Mouse (Mus musculus) urinary bladder, postnatal 14 days (tissue): ENCODE results near the gene Cldn7.

Source experiments
- DNase-seq: peaks from one replicate; pipeline ENCODE4 v3.0.0; 2021; ENCODE audit warnings: low spot score

Gene Cldn7

DNA sequence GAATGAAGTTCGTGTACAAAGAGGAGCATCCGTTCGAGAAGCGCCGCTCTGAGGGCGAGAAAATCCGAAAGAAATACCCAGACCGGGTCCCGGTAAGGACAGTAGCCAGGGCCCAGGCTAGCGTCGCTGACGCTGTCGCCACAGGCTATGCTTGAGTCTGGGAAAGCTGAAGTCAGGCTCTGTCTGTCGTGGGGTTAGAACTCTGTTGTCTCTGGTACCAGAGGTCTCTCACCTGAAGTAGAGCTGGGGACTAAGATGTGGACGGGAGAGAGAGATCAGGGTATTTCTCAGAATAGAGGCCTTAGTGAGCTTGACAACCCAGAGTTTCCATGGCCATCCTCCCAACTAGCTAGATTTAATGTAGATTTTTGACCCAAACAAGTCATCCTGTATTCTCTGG is 27.1 kb downstream of the Cldn7 start:
- DNase-seq, result no peak

DNA sequence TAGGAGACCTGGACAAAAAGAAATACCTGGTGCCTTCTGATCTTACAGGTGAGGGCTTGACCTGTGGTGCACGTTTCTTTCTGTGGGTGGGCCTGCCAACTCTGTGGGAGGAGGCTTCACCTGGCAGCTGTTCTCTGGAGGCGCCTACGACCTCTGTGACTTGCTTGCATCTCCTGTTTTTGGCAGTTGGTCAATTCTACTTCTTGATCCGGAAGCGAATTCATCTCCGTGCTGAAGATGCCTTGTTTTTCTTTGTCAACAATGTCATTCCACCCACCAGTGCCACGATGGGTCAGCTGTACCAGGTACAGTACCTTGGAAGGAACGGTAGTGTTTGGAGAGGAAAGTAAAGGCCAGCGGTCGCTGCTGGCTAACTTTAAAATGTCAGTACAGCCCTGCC is 27.8 kb downstream of the Cldn7 start:
- DNase-seq, result no peak

DNA sequence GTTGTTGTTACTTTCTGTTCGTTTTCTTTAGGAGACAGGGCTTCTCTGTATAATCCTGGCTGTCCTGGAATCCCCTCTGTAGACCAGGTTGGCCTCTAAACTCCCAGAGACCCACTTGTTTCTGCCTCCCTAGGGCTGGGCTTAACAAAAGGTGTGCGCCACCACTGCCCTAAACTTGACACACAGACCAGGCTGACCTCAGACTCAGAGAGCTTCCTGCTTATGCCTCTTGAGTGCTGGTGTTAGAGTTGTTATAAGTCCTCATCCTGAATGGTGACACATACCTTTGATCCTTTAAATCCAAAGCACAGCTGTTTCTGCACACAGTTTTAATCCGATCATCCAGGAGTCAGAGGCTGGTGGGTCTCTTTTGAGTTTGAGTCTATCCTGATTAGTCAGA is 28.4 kb downstream of the Cldn7 start:
- DNase-seq, result no peak

- DNase-seq, result no peak
Measured at GRCm38 (mm10) chr11:69994401-69995090, 30.0 kb downstream of the Cldn7 start.

DNA sequence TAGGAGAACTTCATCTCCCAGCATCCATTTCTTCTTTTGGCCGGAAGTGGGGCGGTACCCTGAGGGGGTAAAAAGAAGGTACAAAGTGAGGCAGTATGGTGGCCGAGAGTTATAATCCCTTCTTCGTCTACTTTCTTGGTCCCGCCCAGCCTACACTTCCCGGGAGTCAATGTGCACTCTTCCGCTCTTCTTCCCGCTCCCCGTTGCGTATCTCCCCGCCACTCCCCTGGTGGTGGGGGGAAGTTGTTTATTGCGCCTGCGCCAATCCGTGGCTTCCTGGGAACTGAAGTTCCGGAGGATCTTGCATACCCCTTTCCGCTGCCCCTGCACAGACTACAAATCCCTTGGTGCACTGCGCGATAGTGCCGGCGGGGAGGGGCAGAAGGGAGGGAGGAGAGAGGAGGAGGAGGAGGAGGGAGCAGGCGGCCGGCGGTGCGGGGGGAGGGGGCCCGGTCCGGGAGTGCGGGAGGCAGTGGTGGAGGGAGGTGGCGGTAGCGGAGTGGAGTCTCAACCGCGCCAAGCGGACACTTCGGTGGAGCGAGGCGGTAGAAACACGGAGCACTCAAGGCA is 30.9 kb downstream of the Cldn7 start, which contains the start of gene Phf23:
Gene Phf23, plus strand, starts transcription at position 387 of the 570 bp plus-strand sequence.
- DNase-seq, result peak; percentile 98

DNA sequence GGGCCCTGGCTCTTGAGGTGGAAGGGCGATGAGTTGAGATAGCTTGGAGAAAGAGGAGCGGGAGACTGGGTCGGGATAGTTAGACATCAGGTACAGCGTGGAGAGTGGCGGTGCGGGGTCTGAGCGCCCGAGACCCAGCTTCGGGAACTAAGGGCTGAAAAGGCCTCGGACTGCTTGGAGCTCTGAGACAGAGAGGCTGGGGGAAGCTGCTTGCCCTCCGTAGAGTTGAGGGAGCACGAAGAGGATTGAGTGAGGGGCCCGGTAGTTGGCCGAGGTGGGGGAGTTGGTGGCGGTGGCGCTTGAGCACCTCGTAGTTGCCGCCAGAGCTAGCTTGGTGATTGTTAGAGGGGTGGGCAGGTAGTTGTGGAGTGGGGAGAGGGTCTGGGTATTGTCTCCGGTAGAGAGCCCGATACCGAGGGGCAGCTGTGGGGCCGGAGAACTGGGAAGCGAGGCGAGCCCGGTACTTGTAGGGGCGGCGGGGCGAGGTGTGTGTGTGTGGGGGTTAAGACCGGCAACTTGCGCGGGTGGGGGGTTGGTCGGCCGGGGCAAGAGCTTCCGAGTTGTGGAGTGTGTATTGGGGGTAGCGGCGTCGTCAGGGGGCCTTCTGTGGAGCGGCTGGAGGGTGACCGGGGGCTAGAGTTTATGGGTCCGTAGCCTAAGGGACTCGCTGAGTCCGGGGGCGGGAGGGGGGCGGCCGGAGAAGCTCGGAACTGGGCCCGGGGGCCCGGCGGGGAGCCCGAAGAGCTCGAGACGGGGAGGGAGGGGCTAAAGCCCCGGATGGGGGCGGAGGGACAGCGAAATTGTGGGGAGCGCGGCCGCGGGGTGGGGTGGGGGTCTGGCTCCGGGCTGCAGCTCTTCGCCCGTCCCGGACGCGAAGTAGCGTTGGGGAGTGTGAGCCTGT is 31.8 kb downstream of the Cldn7 start:
- peak; percentile 64 for DNase-seq

GRCm38 (mm10) chr11:69997070-69997509 is 32.5 kb downstream of the Cldn7 start:
- DNase-seq, result peak; percentile 93

DNA sequence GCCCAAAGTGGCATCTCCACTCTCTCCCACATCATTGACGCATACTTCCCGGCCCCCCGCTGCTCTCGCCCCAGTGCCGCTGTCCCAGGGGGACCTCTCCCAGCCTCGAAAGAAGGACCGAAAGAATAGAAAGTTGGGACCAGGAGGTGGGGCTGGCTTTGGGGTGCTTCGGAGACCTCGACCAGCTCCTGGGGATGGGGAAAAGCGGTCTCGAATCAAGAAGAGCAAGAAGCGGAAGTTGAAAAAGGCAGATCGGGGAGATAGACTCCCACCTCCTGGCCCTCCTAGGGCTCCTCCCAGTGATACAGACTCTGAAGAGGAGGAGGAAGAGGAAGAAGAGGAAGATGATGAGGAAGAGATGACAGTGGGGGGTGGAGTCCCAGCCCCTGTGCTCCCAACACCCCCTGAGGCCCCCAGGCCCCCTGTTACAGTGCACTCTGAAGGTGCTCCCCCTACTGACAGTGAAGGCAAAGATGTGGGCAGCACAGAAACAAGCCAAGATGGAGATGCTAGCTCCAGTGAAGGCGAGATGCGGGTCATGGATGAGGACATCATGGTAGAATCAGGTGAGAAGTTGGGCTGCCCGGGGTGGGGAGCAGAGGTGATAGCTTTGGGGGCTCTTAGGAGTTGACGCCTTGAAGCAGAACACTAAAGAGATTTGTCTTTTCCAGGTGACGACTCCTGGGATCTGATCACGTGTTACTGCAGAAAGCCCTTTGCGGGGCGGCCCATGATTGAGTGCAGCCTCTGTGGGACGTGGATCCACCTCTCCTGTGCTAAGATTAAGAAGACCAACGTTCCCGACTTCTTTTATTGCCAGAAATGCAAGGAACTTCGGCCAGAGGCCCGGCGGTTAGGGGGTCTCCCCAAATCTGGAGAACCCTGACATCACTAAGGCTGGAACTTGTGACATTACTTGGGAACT is 34.2 kb downstream of the Cldn7 start:
- no peak for DNase-seq

- DNase-seq, result no peak
Measured at GRCm38 (mm10) chr11:69999666-70000065, 35.1 kb downstream of the Cldn7 start.

GRCm38 (mm10) chr11:70000396-70000898 is 35.9 kb downstream of the Cldn7 start, which contains the start of gene Dvl2:
Gene Dvl2, plus strand, starts transcription at chr11:70000595.
- DNase-seq, result peak; percentile 93

GRCm38 (mm10) chr11:70001159-70001558 is 36.6 kb downstream of the Cldn7 start:
- no peak for DNase-seq

GRCm38 (mm10) chr11:70001865-70002264 is 37.3 kb downstream of the Cldn7 start:
- peak; percentile 46 for DNase-seq

DNA sequence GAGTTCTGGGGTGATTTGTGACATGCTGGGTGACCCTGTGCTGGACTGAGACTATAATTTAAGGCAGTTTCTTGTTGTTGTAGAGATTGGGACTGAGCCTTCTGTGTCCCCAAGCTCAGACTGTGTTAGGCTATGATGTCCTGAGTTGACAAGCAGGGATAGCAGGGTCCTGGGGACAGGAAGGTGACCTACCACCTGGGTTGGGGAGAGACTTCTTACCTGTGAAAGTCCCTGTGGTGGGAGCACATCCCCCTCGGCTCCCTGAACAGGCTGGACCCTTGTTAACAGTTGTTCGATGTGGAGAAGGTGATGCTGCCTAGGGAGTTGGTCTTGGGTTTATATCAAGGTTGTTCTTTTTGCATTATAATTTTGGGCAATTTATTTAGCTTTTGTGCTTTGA is 37.9 kb downstream of the Cldn7 start:
- DNase-seq, result no peak

- DNase-seq, result no peak
Measured at GRCm38 (mm10) chr11:70005521-70005920, 40.9 kb downstream of the Cldn7 start.

DNA sequence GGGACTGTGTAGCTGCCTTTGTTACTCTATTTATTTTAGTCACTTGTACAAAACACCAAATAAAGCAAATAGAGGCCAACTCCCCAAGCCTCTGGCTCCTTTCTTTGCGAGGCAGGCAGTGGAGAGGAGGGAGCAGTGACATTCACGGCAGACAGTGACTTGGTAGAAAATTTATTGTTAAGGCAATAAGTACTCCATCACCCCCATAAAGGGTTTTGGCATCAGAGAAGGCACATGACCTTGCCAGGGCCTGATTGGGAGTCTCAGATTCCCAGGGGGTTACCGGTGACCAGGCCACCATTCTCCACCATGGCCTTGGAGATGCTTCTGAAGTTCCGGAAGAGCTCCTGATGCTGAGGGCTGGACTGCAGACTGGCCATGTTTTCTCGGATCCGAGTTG is 45.5 kb downstream of the Cldn7 start:
- no peak for DNase-seq

GRCm38 (mm10) chr11:70010548-70010947 is 46.0 kb downstream of the Cldn7 start:
- DNase-seq, result no peak

DNA sequence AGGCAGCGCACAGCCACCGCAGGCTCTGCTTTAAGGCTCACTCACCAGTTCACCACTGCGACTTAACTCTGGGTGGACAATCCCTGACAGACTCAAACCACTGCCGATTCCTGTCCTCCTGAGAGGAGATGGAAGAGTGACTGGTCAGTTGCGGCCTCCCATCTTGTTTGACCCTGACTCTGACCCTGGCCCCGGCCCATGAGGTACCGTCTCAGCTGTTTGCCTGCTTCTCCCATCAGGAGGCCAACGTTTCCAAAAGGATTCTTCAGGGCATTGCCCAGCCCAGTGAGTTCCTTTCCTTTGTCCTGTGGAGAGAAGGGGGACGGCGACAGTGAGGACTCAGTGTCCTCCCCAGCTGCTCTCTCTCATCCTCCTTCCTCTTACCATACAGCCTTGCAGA is 46.4 kb downstream of the Cldn7 start:
- DNase-seq, result no peak

GRCm38 (mm10) chr11:70012931-70013330 is 48.4 kb downstream of the Cldn7 start:
- no peak for DNase-seq

GRCm38 (mm10) chr11:70013408-70013807 is 48.8 kb downstream of the Cldn7 start:
- DNase-seq, result no peak

DNA sequence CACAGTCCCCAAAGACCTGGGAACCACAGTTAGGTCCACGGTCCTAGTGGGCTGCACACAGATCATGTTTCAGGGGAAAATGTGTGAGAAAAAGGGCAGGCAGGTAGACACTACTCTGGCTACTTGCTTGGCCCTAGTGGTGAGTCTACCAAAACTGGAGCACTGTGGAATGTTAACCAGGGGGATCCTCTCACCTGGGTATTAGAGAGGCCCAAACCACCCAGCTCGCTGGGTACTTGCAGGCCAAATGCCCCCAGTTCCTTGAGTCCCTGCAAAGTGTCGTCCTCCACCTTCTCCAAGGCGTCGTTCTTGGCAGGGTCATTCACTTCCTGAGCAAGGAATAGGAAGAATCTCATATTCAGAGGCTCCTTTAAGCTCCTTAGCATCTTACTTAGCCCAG is 49.5 kb downstream of the Cldn7 start:
- DNase-seq, result no peak

DNA sequence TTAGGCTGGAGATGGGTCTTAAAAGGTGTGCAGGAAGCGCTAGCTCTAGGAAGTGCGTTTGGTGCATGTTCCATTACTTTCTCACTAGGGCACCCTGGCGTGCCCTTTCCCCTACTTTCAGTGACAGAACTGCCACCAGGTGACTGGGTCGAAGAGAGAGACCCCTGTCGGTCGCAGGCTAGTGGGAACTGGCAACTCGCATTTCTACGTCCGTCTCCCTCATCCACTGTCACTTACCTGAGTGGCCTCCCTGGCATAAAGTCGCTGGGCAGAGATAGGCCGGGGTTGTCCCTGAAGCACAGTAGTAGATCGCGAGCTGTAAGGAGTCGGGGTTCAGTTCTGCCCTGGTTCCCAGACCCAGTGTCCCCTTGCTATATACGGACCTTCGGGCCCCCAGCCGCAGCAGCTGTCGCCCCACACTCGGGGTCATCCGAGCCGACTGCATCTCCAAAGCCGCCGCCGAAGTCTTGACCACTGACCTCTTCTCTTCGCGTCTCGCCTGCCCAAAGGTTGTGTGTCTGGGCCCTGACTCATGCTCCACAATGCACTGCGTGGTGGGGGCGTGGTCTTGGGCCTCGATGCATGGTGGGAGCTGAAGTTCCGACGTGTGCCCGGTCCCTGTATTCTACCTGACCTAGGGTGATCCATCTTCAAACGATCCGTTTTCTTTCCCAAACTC is 50.4 kb downstream of the Cldn7 start, which contains the start of gene Acadvl:
Gene Acadvl, minus strand, starts transcription at position 532 of the 679 bp plus-strand sequence.
- peak; percentile 91 for DNase-seq
